Mouse (Mus musculus): ENCODE measurements around the gene Themis2. TPM values are rescaled to one million over a fixed set of nuclear protein-coding genes. Genes with fewer than 3 reads are reported as not detected.

Gene Themis2
- polyA plus RNA-seq, 1 experiment from 2014 or later: 1.2 TPM

DNA sequence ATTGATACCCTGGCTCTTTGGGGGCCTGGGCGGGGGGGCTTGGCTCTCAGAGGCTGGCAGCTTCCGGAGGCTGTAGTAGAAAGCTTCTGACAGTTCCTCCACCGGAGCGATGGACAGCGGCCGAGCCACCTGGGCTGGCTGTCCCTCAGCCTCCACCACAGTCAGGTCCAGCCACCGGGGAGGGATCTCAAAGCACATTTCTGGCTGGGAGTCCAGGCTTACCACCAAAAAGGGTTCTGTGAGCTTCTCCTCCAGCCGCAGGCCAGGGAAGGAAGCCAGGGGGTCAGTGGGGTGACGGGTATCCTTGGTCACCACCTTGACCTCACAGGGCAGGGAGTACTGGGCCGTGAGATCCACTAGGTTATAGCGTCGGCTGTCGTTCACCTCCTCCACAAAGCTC is 11.0 kb downstream of the Themis2 start:
- 86% methylated on average over 13 of the region's 13 CpGs for WGBS
- ATAC-seq (ENCODE audit: insufficient number of reproducible peaks, insufficient read depth, low FRiP score, low read depth): no peak
- Histone ChIP-seq H3K27me3 (ENCODE audit: control insufficient read depth, insufficient read depth, low read length) (no peaks in the 10 kb centered on the region), H3K4me1 (ENCODE audit: control insufficient read depth in 2 of 2, insufficient read depth in 2 of 2, low read length in 2 of 2) (no peaks in the 10 kb centered on the region), H3K4me2 (ENCODE audit: low read length) (no peak overlapping the region), H3K27ac (replicated peaks in 1 of 2; ENCODE audit: control insufficient read depth in 1 of 2, insufficient read depth in 1 of 2, low read depth in 2 of 2, low read length in 2 of 2) (no peak overlapping the region), H3K4me3 (ENCODE audit: control insufficient read depth in 1 of 2, insufficient read depth in 1 of 2, low read depth in 1 of 2, low read length in 2 of 2) (no peak overlapping the region), H3K9ac (ENCODE audit: low read length) (no peak overlapping the region), H3K36me3 (ENCODE audit: control insufficient read depth, insufficient read depth, low read length) (no peaks in the 10 kb centered on the region), H3K9me3 (ENCODE audit: control insufficient read depth, low read length) (no peaks in the 10 kb centered on the region)

GRCm38 (mm10) chr4:132783732-132784131 is 12.5 kb downstream of the Themis2 start:
- H3K4me2 ChIP-seq (ENCODE audit: low read length): no peak overlapping the region
- no peak overlapping the region for H3K4me3 ChIP-seq (ENCODE audit: control insufficient read depth in 1 of 2, insufficient read depth in 1 of 2, low read depth in 1 of 2, low read length in 2 of 2)
- peaks cover 8% of the 10 kb centered on the region for H3K36me3 ChIP-seq (ENCODE audit: control insufficient read depth, insufficient read depth, low read length)
- H3K9me3 ChIP-seq (ENCODE audit: control insufficient read depth, low read length): no peaks in the 10 kb centered on the region
- no peak for ATAC-seq (ENCODE audit: insufficient number of reproducible peaks, insufficient read depth, low FRiP score, low read depth)
- no peak overlapping the region for H3K9ac ChIP-seq (ENCODE audit: low read length)
- no peaks in the 10 kb centered on the region for H3K27me3 ChIP-seq (ENCODE audit: control insufficient read depth, insufficient read depth, low read length)
- H3K27ac ChIP-seq (replicated peaks in 1 of 2; ENCODE audit: control insufficient read depth in 1 of 2, insufficient read depth in 1 of 2, low read depth in 2 of 2, low read length in 2 of 2): no peak overlapping the region
- 78% methylated on average over 2 of the region's 2 CpGs for WGBS
- no peaks in the 10 kb centered on the region for H3K4me1 ChIP-seq (ENCODE audit: control insufficient read depth in 2 of 2, insufficient read depth in 2 of 2, low read length in 2 of 2)

- Histone ChIP-seq H3K9me3 (ENCODE audit: control insufficient read depth, low read length) (no peaks in the 10 kb centered on the region), H3K27ac (replicated peaks in 1 of 2; ENCODE audit: control insufficient read depth in 1 of 2, insufficient read depth in 1 of 2, low read depth in 2 of 2, low read length in 2 of 2) (no peak overlapping the region), H3K36me3 (ENCODE audit: control insufficient read depth, insufficient read depth, low read length) (peaks cover 43% of the 10 kb centered on the region), H3K4me3 (ENCODE audit: control insufficient read depth in 1 of 2, insufficient read depth in 1 of 2, low read depth in 1 of 2, low read length in 2 of 2) (no peak overlapping the region), H3K4me1 (ENCODE audit: control insufficient read depth in 2 of 2, insufficient read depth in 2 of 2, low read length in 2 of 2) (no peaks in the 10 kb centered on the region), H3K27me3 (ENCODE audit: control insufficient read depth, insufficient read depth, low read length) (no peaks in the 10 kb centered on the region), H3K9ac (ENCODE audit: low read length) (no peak overlapping the region), H3K4me2 (ENCODE audit: low read length) (no peak overlapping the region)
- no peak for ATAC-seq (ENCODE audit: insufficient number of reproducible peaks, insufficient read depth, low FRiP score, low read depth)
- 85% methylated on average over 4 of the region's 4 CpGs for WGBS
Measured at GRCm38 (mm10) chr4:132780288-132780687, 15.9 kb downstream of the Themis2 start.

- Histone ChIP-seq H3K9me3 (ENCODE audit: control insufficient read depth, low read length) (no peaks in the 10 kb centered on the region), H3K36me3 (ENCODE audit: control insufficient read depth, insufficient read depth, low read length) (peaks cover 59% of the 10 kb centered on the region)
- WGBS: 93% methylated on average over 6 of the region's 6 CpGs
Measured at GRCm38 (mm10) chr4:132778562-132779201, 17.5 kb downstream of the Themis2 start.

GRCm38 (mm10) chr4:132776764-132777163 is 19.4 kb downstream of the Themis2 start:
- Histone ChIP-seq H3K27ac (replicated peaks in 1 of 2; ENCODE audit: control insufficient read depth in 1 of 2, insufficient read depth in 1 of 2, low read depth in 2 of 2, low read length in 2 of 2) (no peak overlapping the region), H3K36me3 (ENCODE audit: control insufficient read depth, insufficient read depth, low read length) (peaks cover 78% of the 10 kb centered on the region), H3K4me1 (ENCODE audit: control insufficient read depth in 2 of 2, insufficient read depth in 2 of 2, low read length in 2 of 2) (no peaks in the 10 kb centered on the region), H3K9me3 (ENCODE audit: control insufficient read depth, low read length) (no peaks in the 10 kb centered on the region), H3K4me3 (ENCODE audit: control insufficient read depth in 1 of 2, insufficient read depth in 1 of 2, low read depth in 1 of 2, low read length in 2 of 2) (no peak overlapping the region), H3K9ac (ENCODE audit: low read length) (no peak overlapping the region), H3K27me3 (ENCODE audit: control insufficient read depth, insufficient read depth, low read length) (no peaks in the 10 kb centered on the region), H3K4me2 (ENCODE audit: low read length) (no peak overlapping the region)
- ATAC-seq (ENCODE audit: insufficient number of reproducible peaks, insufficient read depth, low FRiP score, low read depth): no peak
- 72% methylated on average over 5 of the region's 5 CpGs for WGBS

More at GRCm38 (mm10) chr4:132778562-132779201, 17.5 kb downstream of the Themis2 start:
- Histone ChIP-seq H3K9ac (ENCODE audit: low read length) (no peak overlapping the region), H3K27ac (replicated peaks in 1 of 2; ENCODE audit: control insufficient read depth in 1 of 2, insufficient read depth in 1 of 2, low read depth in 2 of 2, low read length in 2 of 2) (no peak overlapping the region), H3K27me3 (ENCODE audit: control insufficient read depth, insufficient read depth, low read length) (no peaks in the 10 kb centered on the region), H3K4me3 (ENCODE audit: control insufficient read depth in 1 of 2, insufficient read depth in 1 of 2, low read depth in 1 of 2, low read length in 2 of 2) (no peak overlapping the region), H3K4me1 (ENCODE audit: control insufficient read depth in 2 of 2, insufficient read depth in 2 of 2, low read length in 2 of 2) (no peaks in the 10 kb centered on the region), H3K4me2 (ENCODE audit: low read length) (no peak overlapping the region)
- ATAC-seq (ENCODE audit: insufficient number of reproducible peaks, insufficient read depth, low FRiP score, low read depth): no peak

DNA sequence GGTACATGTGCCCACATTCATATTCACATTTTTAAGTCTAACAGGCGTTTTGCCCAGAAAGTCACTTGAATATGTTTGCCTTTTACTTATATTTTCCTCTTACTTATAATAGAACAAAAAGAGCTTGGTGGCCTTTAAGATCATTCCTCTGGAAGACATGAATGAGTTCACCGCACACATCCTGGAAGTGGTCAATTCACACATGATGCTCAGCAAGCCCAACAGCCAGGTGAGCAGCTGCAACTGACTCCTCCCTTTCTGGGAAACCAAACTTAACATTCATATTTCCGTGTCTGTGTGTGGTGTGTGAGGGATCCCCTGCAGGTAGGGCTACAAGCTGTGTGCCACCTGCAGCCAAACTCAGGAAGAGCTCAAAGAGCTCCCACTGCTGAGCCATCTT is 21.3 kb downstream of the Themis2 start:
- H3K4me2 ChIP-seq (ENCODE audit: low read length): no peak overlapping the region
- ATAC-seq (ENCODE audit: insufficient number of reproducible peaks, insufficient read depth, low FRiP score, low read depth): no peak
- H3K27ac ChIP-seq (replicated peaks in 1 of 2; ENCODE audit: control insufficient read depth in 1 of 2, insufficient read depth in 1 of 2, low read depth in 2 of 2, low read length in 2 of 2): no peak overlapping the region
- no peaks in the 10 kb centered on the region for H3K27me3 ChIP-seq (ENCODE audit: control insufficient read depth, insufficient read depth, low read length)
- no peak overlapping the region for H3K4me3 ChIP-seq (ENCODE audit: control insufficient read depth in 1 of 2, insufficient read depth in 1 of 2, low read depth in 1 of 2, low read length in 2 of 2)
- H3K36me3 ChIP-seq (ENCODE audit: control insufficient read depth, insufficient read depth, low read length): peaks cover 96% of the 10 kb centered on the region
- H3K4me1 ChIP-seq (ENCODE audit: control insufficient read depth in 2 of 2, insufficient read depth in 2 of 2, low read length in 2 of 2): no peaks in the 10 kb centered on the region
- WGBS: 80% methylated on average over 3 of the region's 3 CpGs
- H3K9me3 ChIP-seq (ENCODE audit: control insufficient read depth, low read length): no peaks in the 10 kb centered on the region
- no peak overlapping the region for H3K9ac ChIP-seq (ENCODE audit: low read length)

GRCm38 (mm10) chr4:132771776-132772175 is 24.4 kb downstream of the Themis2 start:
- 94% methylated on average over 9 of the region's 9 CpGs for WGBS
- peaks cover 0 to 9% of the 10 kb centered on the region in 2 experiments; a peak in 2 of 4 replicates for H3K4me1 ChIP-seq (ENCODE audit: control insufficient read depth in 2 of 2, insufficient read depth in 2 of 2, low read length in 2 of 2)
- H3K27ac ChIP-seq (replicated peaks in 1 of 2; ENCODE audit: control insufficient read depth in 1 of 2, insufficient read depth in 1 of 2, low read depth in 2 of 2, low read length in 2 of 2): no peak overlapping the region
- H3K36me3 ChIP-seq (ENCODE audit: control insufficient read depth, insufficient read depth, low read length): peaks cover 68% of the 10 kb centered on the region
- H3K4me3 ChIP-seq (ENCODE audit: control insufficient read depth in 1 of 2, insufficient read depth in 1 of 2, low read depth in 1 of 2, low read length in 2 of 2): no peak overlapping the region
- H3K27me3 ChIP-seq (ENCODE audit: control insufficient read depth, insufficient read depth, low read length): no peaks in the 10 kb centered on the region
- ATAC-seq (ENCODE audit: insufficient number of reproducible peaks, insufficient read depth, low FRiP score, low read depth): no peak
- no peak overlapping the region for H3K9ac ChIP-seq (ENCODE audit: low read length)
- no peaks in the 10 kb centered on the region for H3K9me3 ChIP-seq (ENCODE audit: control insufficient read depth, low read length)
- H3K4me2 ChIP-seq (ENCODE audit: low read length): no peak overlapping the region
